Mouse (Mus musculus) midbrain, embryonic 15.5 days (tissue): ENCODE data around the gene Abl2. TPM values are rescaled to one million over a fixed set of nuclear protein-coding genes. Genes with fewer than 3 reads are reported as not detected.

Experiments used
- ATAC-seq: fragments of 200-750 bp; cut with Nextera tagmentation; replicated peaks from 2 replicates; pipeline ENCODE4 v1.8.0; 2017; ENCODE audit warnings: moderate TSS enrichment
- H3K27ac ChIP-seq: fragments of 300-500 bp; sonication (generic); 2 replicates; pipeline ENCODE4 v1.5.1; 2015; ENCODE audit warnings: mild to moderate bottlenecking, inconsistent platforms
- H3K27me3 ChIP-seq: fragments of 300-500 bp; sonication (generic); replicated peaks from 2 replicates; pipeline ENCODE4 v1.6.1; 2015; ENCODE audit warnings: inconsistent platforms
- H3K36me3 ChIP-seq: fragments of 300-500 bp; sonication (generic); replicated peaks from 2 replicates; pipeline ENCODE4 v1.6.1; 2015; ENCODE audit warnings: inconsistent platforms
- H3K4me1 ChIP-seq: fragments of 300-500 bp; sonication (generic); 2 replicates; pipeline ENCODE4 v1.6.1; 2015; ENCODE audit warnings: inconsistent platforms
- H3K4me2 ChIP-seq: fragments of 300-500 bp; sonication (generic); 2 replicates; pipeline ENCODE4 v1.6.1; 2015; ENCODE audit warnings: inconsistent platforms, mild to moderate bottlenecking, moderate library complexity
- H3K4me3 ChIP-seq: fragments of 300-500 bp; sonication (generic); 2 replicates; pipeline ENCODE4 v1.5.1; 2015; ENCODE audit warnings: mild to moderate bottlenecking, inconsistent platforms
- H3K9ac ChIP-seq: fragments of 300-500 bp; sonication (generic); 2 replicates; pipeline ENCODE4 v1.6.1; 2015; ENCODE audit warnings: mild to moderate bottlenecking, inconsistent platforms
- H3K9me3 ChIP-seq: fragments of 300-500 bp; sonication (generic); 2 replicates; pipeline ENCODE4 v1.6.1; 2016; ENCODE audit warnings: inconsistent platforms
- WGBS: fragments of 180-500 bp; shearing (Covaris S2); methylation state at CpG from one replicate; pipeline ENCODE4 v1.1.7; 2015; ENCODE audit warnings: mixed read lengths; 5-methylcytosine and 5-hydroxymethylcytosine counted together
- polyA plus RNA-seq: library from polyadenylated mRNA; unstranded; fragments of >200 nt; fragmentation: Nextera tagmentation; extraction: Ambion mirVana; gene quantifications from 2 replicates; pipeline ENCODE4 v1.2.1, GENCODE M21; 2015

Abl2 gene
- polyA plus RNA-seq, 1 experiment from 2014 or later: 6.8 TPM

- WGBS: 66% methylated on average over 4 of the region's 4 CpGs
- Histone ChIP-seq H3K9me3 (no peaks in the 10 kb centered on the region), H3K4me2 (no peak overlapping the region), H3K4me3 (no peak overlapping the region), H3K27ac (no peak overlapping the region), H3K4me1 (peaks cover 12% of the 10 kb centered on the region), H3K27me3 (no peaks in the 10 kb centered on the region), H3K36me3 (no peaks in the 10 kb centered on the region), H3K9ac (no peak overlapping the region)
- ATAC-seq: no peak
These were observed 61.8 kb downstream of the Abl2 start for GRCm38 (mm10) chr1:156620292-156620909.

- H3K4me2 ChIP-seq: no peak overlapping the region
- peaks cover 7% of the 10 kb centered on the region for H3K4me1 ChIP-seq
- WGBS: 87% methylated on average over 3 of the region's 3 CpGs
- H3K9ac ChIP-seq: no peak overlapping the region
- no peaks in the 10 kb centered on the region for H3K27me3 ChIP-seq
- H3K4me3 ChIP-seq: no peak overlapping the region
- H3K27ac ChIP-seq: no peak overlapping the region
- no peak for ATAC-seq
- H3K9me3 ChIP-seq: no peaks in the 10 kb centered on the region
- H3K36me3 ChIP-seq: 0 out of 2 replicates have a peak, but pooled peaks cover 1% of the 10 kb centered on the region
These were observed 62.4 kb downstream of the Abl2 start for GRCm38 (mm10) chr1:156620951-156621350.

GRCm38 (mm10) chr1:156624231-156624630, 65.6 kb downstream of the Abl2 start:
- Histone ChIP-seq H3K4me3 (no peak overlapping the region), H3K36me3 (0 out of 2 replicates have a peak, but pooled peaks cover 2% of the 10 kb centered on the region), H3K9me3 (no peaks in the 10 kb centered on the region), H3K27me3 (no peaks in the 10 kb centered on the region), H3K4me2 (no peak overlapping the region), H3K9ac (no peak overlapping the region), H3K4me1 (no peaks in the 10 kb centered on the region), H3K27ac (no peak overlapping the region)
- ATAC-seq: no peak
- WGBS: 80% methylated on average over 1 of the region's 1 CpGs

- Histone ChIP-seq H3K36me3 (peaks cover 13% of the 10 kb centered on the region), H3K9me3 (no peaks in the 10 kb centered on the region), H3K4me1 (no peaks in the 10 kb centered on the region), H3K9ac (no peak overlapping the region), H3K27ac (no peak overlapping the region), H3K27me3 (no peaks in the 10 kb centered on the region), H3K4me2 (no peak overlapping the region), H3K4me3 (no peak overlapping the region)
- no peak for ATAC-seq
- 80% methylated on average over 4 of the region's 4 CpGs for WGBS
These were observed 68.1 kb downstream of the Abl2 start for GRCm38 (mm10) chr1:156626729-156627128.

- no peak overlapping the region for H3K27ac ChIP-seq
- peaks cover 22% of the 10 kb centered on the region for H3K36me3 ChIP-seq
- ATAC-seq: no peak
- 93% methylated on average over 8 of the region's 8 CpGs for WGBS
- H3K4me1 ChIP-seq: no peaks in the 10 kb centered on the region
- no peak overlapping the region for H3K4me3 ChIP-seq
- no peaks in the 10 kb centered on the region for H3K9me3 ChIP-seq
- H3K27me3 ChIP-seq: no peaks in the 10 kb centered on the region
- H3K4me2 ChIP-seq: no peak overlapping the region
- H3K9ac ChIP-seq: no peak overlapping the region
These were observed 71.4 kb downstream of the Abl2 start for GRCm38 (mm10) chr1:156629984-156630383.

GRCm38 (mm10) chr1:156630965-156631364, 72.4 kb downstream of the Abl2 start:
- Histone ChIP-seq H3K4me2 (no peak overlapping the region), H3K4me1 (no peaks in the 10 kb centered on the region)

GRCm38 (mm10) chr1:156633095-156633494, 74.5 kb downstream of the Abl2 start:
- Histone ChIP-seq H3K4me1 (no peaks in the 10 kb centered on the region), H3K27me3 (no peaks in the 10 kb centered on the region), H3K27ac (no peak overlapping the region), H3K36me3 (peaks cover 24% of the 10 kb centered on the region), H3K4me3 (no peak overlapping the region), H3K9ac (no peak overlapping the region), H3K9me3 (no peaks in the 10 kb centered on the region), H3K4me2 (no peak overlapping the region)
- ATAC-seq: peak; percentile 58; the same call in 1 of the 2 replicates
- WGBS: 83% methylated on average over 10 of the region's 10 CpGs

More at GRCm38 (mm10) chr1:156630965-156631364, 72.4 kb downstream of the Abl2 start:
- Histone ChIP-seq H3K36me3 (peaks cover 23% of the 10 kb centered on the region), H3K9ac (no peak overlapping the region), H3K9me3 (no peaks in the 10 kb centered on the region), H3K27ac (no peak overlapping the region), H3K27me3 (no peaks in the 10 kb centered on the region), H3K4me3 (no peak overlapping the region)
- no peak for ATAC-seq

- ATAC-seq: no peak
These were observed 76.6 kb downstream of the Abl2 start for GRCm38 (mm10) chr1:156635148-156635547.

GRCm38 (mm10) chr1:156639455-156639854, 80.9 kb downstream of the Abl2 start:
- no peaks in the 10 kb centered on the region for H3K9me3 ChIP-seq

More at GRCm38 (mm10) chr1:156635148-156635547, 76.6 kb downstream of the Abl2 start:
- no peaks in the 10 kb centered on the region for H3K9me3 ChIP-seq
- no peak overlapping the region for H3K4me3 ChIP-seq
- H3K36me3 ChIP-seq: peaks cover 20% of the 10 kb centered on the region
- no peaks in the 10 kb centered on the region for H3K27me3 ChIP-seq
- no peak overlapping the region for H3K9ac ChIP-seq
- H3K4me2 ChIP-seq: no peak overlapping the region
- no peak overlapping the region for H3K27ac ChIP-seq
- no peaks in the 10 kb centered on the region for H3K4me1 ChIP-seq
- 85% methylated on average over 2 of the region's 2 CpGs for WGBS

GRCm38 (mm10) chr1:156640577-156640976, 82.0 kb downstream of the Abl2 start:
- no peaks in the 10 kb centered on the region for H3K9me3 ChIP-seq
- no peak overlapping the region for H3K4me3 ChIP-seq
- H3K4me2 ChIP-seq: no peak overlapping the region
- H3K36me3 ChIP-seq: 0 out of 2 replicates have a peak, but pooled peaks cover 11% of the 10 kb centered on the region
- WGBS: 64% methylated on average over 4 of the region's 4 CpGs
- no peaks in the 10 kb centered on the region for H3K27me3 ChIP-seq
- peaks cover 18% of the 10 kb centered on the region for H3K4me1 ChIP-seq
- H3K9ac ChIP-seq: no peak overlapping the region
- no peak overlapping the region for H3K27ac ChIP-seq
- ATAC-seq: peak; percentile 43

More at GRCm38 (mm10) chr1:156639455-156639854, 80.9 kb downstream of the Abl2 start:
- Histone ChIP-seq H3K27ac (no peak overlapping the region), H3K4me3 (no peak overlapping the region), H3K27me3 (no peaks in the 10 kb centered on the region), H3K4me2 (no peak overlapping the region), H3K36me3 (peaks cover 18% of the 10 kb centered on the region), H3K9ac (no peak overlapping the region), H3K4me1 (peaks cover 11% of the 10 kb centered on the region)
- no peak for ATAC-seq
- 85% methylated on average over 5 of the region's 5 CpGs for WGBS

GRCm38 (mm10) chr1:156641808-156642207, 83.2 kb downstream of the Abl2 start:
- Histone ChIP-seq H3K27me3 (no peaks in the 10 kb centered on the region), H3K9ac (no peak overlapping the region), H3K4me3 (no peak overlapping the region), H3K36me3 (0 out of 2 replicates have a peak, but pooled peaks cover 11% of the 10 kb centered on the region), H3K4me1 (peaks cover 18% of the 10 kb centered on the region), H3K4me2 (no peak overlapping the region), H3K27ac (no peak overlapping the region), H3K9me3 (no peaks in the 10 kb centered on the region)
- ATAC-seq: no peak
- WGBS: 93% methylated on average over 10 of the region's 10 CpGs

GRCm38 (mm10) chr1:156642813-156643212, 84.2 kb downstream of the Abl2 start:
- Histone ChIP-seq H3K9me3 (no peaks in the 10 kb centered on the region), H3K4me1 (peaks cover 18% of the 10 kb centered on the region), H3K9ac (no peak overlapping the region), H3K27me3 (no peaks in the 10 kb centered on the region), H3K4me3 (no peak overlapping the region), H3K36me3 (0 out of 2 replicates have a peak, but pooled peaks cover 11% of the 10 kb centered on the region), H3K27ac (no peak overlapping the region), H3K4me2 (no peak overlapping the region)
- 71% methylated on average over 12 of the region's 12 CpGs for WGBS
- ATAC-seq: no peak

GRCm38 (mm10) chr1:156644061-156644460, 85.5 kb downstream of the Abl2 start:
- Histone ChIP-seq H3K4me3 (no peak overlapping the region), H3K9me3 (no peaks in the 10 kb centered on the region), H3K27ac (0 out of 2 replicates have a peak overlapping the region, but pooled peaks have one; percentile 32), H3K4me1 (peaks cover 18% of the 10 kb centered on the region), H3K9ac (no peak overlapping the region), H3K27me3 (no peaks in the 10 kb centered on the region), H3K36me3 (0 out of 2 replicates have a peak, but pooled peaks cover 8% of the 10 kb centered on the region), H3K4me2 (no peak overlapping the region)
- no peak for ATAC-seq
- 20% methylated on average over 10 of the region's 10 CpGs for WGBS
